Mouse (Mus musculus) neutrophil, adult 5-6 weeks (primary cell): ENCODE results near the gene Cfl2. TPM values are rescaled to one million over a fixed set of nuclear protein-coding genes. Genes with fewer than 3 reads are reported as not detected.
"Not testable (repeated sequence)": the region's sequence is repeated elsewhere in the genome, so short reads cannot be mapped to it uniquely, and the experiment has no call there.

Source experiments
- ATAC-seq: fragments of 151-379, 151-347 bp; 2 replicates; pipeline ENCODE4 v1.8.0; 2017; ENCODE audit warnings: mild to moderate bottlenecking, moderate TSS enrichment; ENCODE audit not compliant: insufficient number of reproducible peaks, poor library complexity, low FRiP score, severe bottlenecking; ENCODE audit errors: extremely low read depth
- total RNA-seq: library from RNA; stranded (forward); fragments of 200-1000 nt; gene quantifications from 2 replicates; pipeline ENCODE4 v1.2.3, GENCODE M21; 2017

Cfl2 gene
- 25.7 and 33.4 TPM in 2 replicates for total RNA-seq

GRCm38 (mm10) chr12:54862606-54863535 is at the start of gene Cfl2:
TSS of gene Cfl2 (minus strand) at chr12:54862877.
- peak; percentile 65 for ATAC-seq

- ATAC-seq = no peak
Observed at GRCm38 (mm10) chr12:54910387-54910786, 47.7 kb upstream of the Cfl2 start.

- ATAC-seq = not testable (repeated sequence)
Observed at GRCm38 (mm10) chr12:54892559-54892958, 29.9 kb upstream of the Cfl2 start.

GRCm38 (mm10) chr12:54890426-54890825 is 27.7 kb upstream of the Cfl2 start:
- no peak for ATAC-seq

GRCm38 (mm10) chr12:54887580-54888127 is 25.0 kb upstream of the Cfl2 start:
- no peak for ATAC-seq

- ATAC-seq = peak; percentile 56; the same call in 1 of the 2 replicates
Observed at GRCm38 (mm10) chr12:54879630-54880029, 17.0 kb upstream of the Cfl2 start.

- no peak for ATAC-seq
Observed at GRCm38 (mm10) chr12:54879211-54879610, 16.5 kb upstream of the Cfl2 start.

- no peak for ATAC-seq
Observed at GRCm38 (mm10) chr12:54877875-54878274, 15.2 kb upstream of the Cfl2 start.

GRCm38 (mm10) chr12:54876879-54877278 is 14.2 kb upstream of the Cfl2 start:
- ATAC-seq = no peak

- no peak for ATAC-seq
Observed at GRCm38 (mm10) chr12:54874711-54875110, 12.0 kb upstream of the Cfl2 start.

- no peak for ATAC-seq
Observed at GRCm38 (mm10) chr12:54861991-54862605, 579 bp downstream of the Cfl2 start.

GRCm38 (mm10) chr12:54859531-54859930 is 3.1 kb downstream of the Cfl2 start:
- no peak for ATAC-seq

- no peak for ATAC-seq
Observed at GRCm38 (mm10) chr12:54850551-54850950, 12.1 kb downstream of the Cfl2 start.

- ATAC-seq = no peak
Observed at GRCm38 (mm10) chr12:54844415-54844814, 18.3 kb downstream of the Cfl2 start.

GRCm38 (mm10) chr12:54841576-54841975 is 21.1 kb downstream of the Cfl2 start:
- ATAC-seq = no peak

- no peak for ATAC-seq
Observed at GRCm38 (mm10) chr12:54839815-54840214, 22.9 kb downstream of the Cfl2 start.

- ATAC-seq = no peak
Observed at GRCm38 (mm10) chr12:54838931-54839330, 23.7 kb downstream of the Cfl2 start.

- ATAC-seq = no peak
Observed at GRCm38 (mm10) chr12:54835608-54836570, 26.8 kb downstream of the Cfl2 start.

- ATAC-seq = no peak
Observed at GRCm38 (mm10) chr12:54834925-54835447, 27.7 kb downstream of the Cfl2 start.
